Mouse (Mus musculus) C2C12 (cell line): ENCODE data around the gene Vps16.

Source experiments
- CTCF ChIP-seq: IDR thresholded peaks from one replicate; pipeline ENCODE4 v1.5.1; 2011; ENCODE audit not compliant: control insufficient read depth, insufficient read depth, insufficient read length
- MYOD1 ChIP-seq: IDR thresholded peaks from one replicate; pipeline ENCODE4 v1.6.1; 2011; ENCODE audit warnings: low read depth; ENCODE audit not compliant: control insufficient read depth, insufficient read length

- TF ChIP-seq MYOD1: no peak
- no peak for TF ChIP-seq CTCF
These were observed at the start of gene Vps16, which contains the start of gene Pced1a for GRCm38 (mm10) chr2:130424126-130424853.
